Mouse (Mus musculus): ENCODE results near the gene Tspyl1. TPM values are rescaled to one million over a fixed set of nuclear protein-coding genes. Genes with fewer than 3 reads are reported as not detected.
A peak's percentile ranks its signal among the peaks of the same experiment; 100 is the strongest.
"Not testable (repeated sequence)": the region's sequence is repeated elsewhere in the genome, so short reads cannot be mapped to it uniquely, and the experiment has no call there.

Tspyl1 gene
- polyA plus RNA-seq, 1 experiment from 2014 or later, result 70.6 TPM

- DNase-seq (ENCODE audit: low spot score), result no peak
- H3K4me2 ChIP-seq (ENCODE audit: low read length), result no peak overlapping the region
- H3K36me3 ChIP-seq (ENCODE audit: control insufficient read depth, insufficient read depth, low read length), result no peaks in the 10 kb centered on the region
- no peaks in the 10 kb centered on the region for H3K27me3 ChIP-seq (replicated peaks; ENCODE audit: control insufficient read depth, insufficient read depth, low read length)
- H3K4me3 ChIP-seq (ENCODE audit: low read depth, low read length), result no peak overlapping the region
- no peak for ATAC-seq
- no peaks in the 10 kb centered on the region for H3K4me1 ChIP-seq (ENCODE audit: control insufficient read depth, insufficient read depth, low read length)
- 66% methylated on average over 2 of the region's 2 CpGs for WGBS
- no peak overlapping the region for H3K27ac ChIP-seq (ENCODE audit: low read depth, low read length)
- H3K9me3 ChIP-seq (replicated peaks; ENCODE audit: control insufficient read depth, low read length), result no peaks in the 10 kb centered on the region
- no peak overlapping the region for H3K9ac ChIP-seq (ENCODE audit: low read length)
Observed at GRCm38 (mm10) chr10:34249594-34249993, 32.4 kb upstream of the Tspyl1 start.

GRCm38 (mm10) chr10:34252833-34253232, 29.2 kb upstream of the Tspyl1 start:
- not testable (repeated sequence) for H3K4me1 ChIP-seq (ENCODE audit: control insufficient read depth, insufficient read depth, low read length); ATAC-seq; H3K4me3 ChIP-seq (ENCODE audit: low read depth, low read length); H3K9me3 ChIP-seq (replicated peaks; ENCODE audit: control insufficient read depth, low read length); DNase-seq (ENCODE audit: low spot score); H3K27me3 ChIP-seq (replicated peaks; ENCODE audit: control insufficient read depth, insufficient read depth, low read length); H3K27ac ChIP-seq (ENCODE audit: low read depth, low read length); H3K4me2 ChIP-seq (ENCODE audit: low read length); H3K36me3 ChIP-seq (ENCODE audit: control insufficient read depth, insufficient read depth, low read length); H3K9ac ChIP-seq (ENCODE audit: low read length)
- 88% methylated on average over 9 of the region's 9 CpGs for WGBS

DNA sequence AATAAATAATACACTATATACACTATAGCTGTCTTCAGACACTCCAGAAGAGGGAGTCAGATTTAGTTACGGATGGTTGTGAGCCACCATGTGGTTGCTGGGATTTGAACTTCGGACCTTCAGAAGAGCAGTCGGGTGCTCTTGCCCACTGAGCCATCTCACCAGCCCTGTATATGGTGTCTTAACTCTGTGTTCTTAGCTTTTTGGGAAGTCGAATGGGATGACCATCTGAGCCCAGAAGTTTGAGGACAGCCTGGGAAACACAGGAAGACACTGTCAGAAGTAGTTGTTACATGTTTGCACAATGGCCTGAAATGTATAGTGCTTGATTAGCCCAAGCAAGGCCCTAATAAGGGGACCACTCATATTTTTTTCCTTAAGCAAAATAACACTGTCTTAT, 16.9 kb upstream of the Tspyl1 start:
- H3K4me3 ChIP-seq (ENCODE audit: low read depth, low read length), result no peak overlapping the region

GRCm38 (mm10) chr10:34267312-34268070, 14.5 kb upstream of the Tspyl1 start:
- Histone ChIP-seq H3K9me3 (replicated peaks; ENCODE audit: control insufficient read depth, low read length) (no peaks in the 10 kb centered on the region), H3K4me1 (ENCODE audit: control insufficient read depth, insufficient read depth, low read length) (0 out of 2 replicates have a peak, but pooled peaks cover 3% of the 10 kb centered on the region), H3K27ac (ENCODE audit: low read depth, low read length) (no peak overlapping the region), H3K4me2 (ENCODE audit: low read length) (no peak overlapping the region), H3K9ac (ENCODE audit: low read length) (no peak overlapping the region), H3K4me3 (ENCODE audit: low read depth, low read length) (no peak overlapping the region), H3K36me3 (ENCODE audit: control insufficient read depth, insufficient read depth, low read length) (no peaks in the 10 kb centered on the region), H3K27me3 (replicated peaks; ENCODE audit: control insufficient read depth, insufficient read depth, low read length) (no peaks in the 10 kb centered on the region)
- no peak for ATAC-seq
- no peak for DNase-seq (ENCODE audit: low spot score)
- WGBS, result 77% methylated on average over 5 of the region's 5 CpGs

More for the DNA sequence above, 16.9 kb upstream of the Tspyl1 start:
- Histone ChIP-seq H3K9me3 (replicated peaks; ENCODE audit: control insufficient read depth, low read length) (no peaks in the 10 kb centered on the region), H3K4me2 (ENCODE audit: low read length) (no peak overlapping the region), H3K9ac (ENCODE audit: low read length) (no peak overlapping the region), H3K4me1 (ENCODE audit: control insufficient read depth, insufficient read depth, low read length) (no peaks in the 10 kb centered on the region), H3K27me3 (replicated peaks; ENCODE audit: control insufficient read depth, insufficient read depth, low read length) (no peaks in the 10 kb centered on the region), H3K27ac (ENCODE audit: low read depth, low read length) (no peak overlapping the region), H3K36me3 (ENCODE audit: control insufficient read depth, insufficient read depth, low read length) (no peaks in the 10 kb centered on the region)
- DNase-seq (ENCODE audit: low spot score), result no peak
- no peak for ATAC-seq
- 91% methylated on average over 4 of the region's 4 CpGs for WGBS

DNA sequence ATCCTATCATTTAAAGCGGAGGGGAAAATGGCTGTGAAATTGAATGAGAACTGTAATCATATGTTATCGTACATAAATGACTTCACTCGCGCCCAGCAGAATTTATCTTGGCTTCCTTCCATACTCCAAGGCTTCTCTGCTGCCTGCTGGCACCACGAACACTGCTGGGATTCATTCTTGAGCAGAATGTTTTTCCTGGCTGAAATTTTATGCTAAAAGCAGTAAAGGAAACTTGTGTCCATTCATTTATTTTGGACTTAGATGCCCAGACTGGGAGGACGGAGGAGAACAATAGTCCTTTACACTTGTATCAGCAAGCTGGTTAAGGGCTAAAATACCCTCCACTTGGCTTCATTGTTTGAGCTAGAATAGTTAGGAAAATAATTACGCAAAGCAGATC, 10.3 kb upstream of the Tspyl1 start:
- ATAC-seq (peak; percentile 61; the same call in 1 of the 2 replicates), DNase-seq (ENCODE audit: low spot score) (peak; percentile 79)
- Histone ChIP-seq H3K9me3 (replicated peaks; ENCODE audit: control insufficient read depth, low read length) (no peaks in the 10 kb centered on the region), H3K4me2 (ENCODE audit: low read length) (no peak overlapping the region), H3K36me3 (ENCODE audit: control insufficient read depth, insufficient read depth, low read length) (no peaks in the 10 kb centered on the region), H3K27ac (ENCODE audit: low read depth, low read length) (no peak overlapping the region), H3K27me3 (replicated peaks; ENCODE audit: control insufficient read depth, insufficient read depth, low read length) (no peaks in the 10 kb centered on the region), H3K4me3 (ENCODE audit: low read depth, low read length) (no peak overlapping the region), H3K4me1 (ENCODE audit: control insufficient read depth, insufficient read depth, low read length) (0 out of 2 replicates have a peak, but pooled peaks cover 3% of the 10 kb centered on the region), H3K9ac (ENCODE audit: low read length) (no peak overlapping the region)
- 41% methylated on average over 7 of the region's 7 CpGs for WGBS

DNA sequence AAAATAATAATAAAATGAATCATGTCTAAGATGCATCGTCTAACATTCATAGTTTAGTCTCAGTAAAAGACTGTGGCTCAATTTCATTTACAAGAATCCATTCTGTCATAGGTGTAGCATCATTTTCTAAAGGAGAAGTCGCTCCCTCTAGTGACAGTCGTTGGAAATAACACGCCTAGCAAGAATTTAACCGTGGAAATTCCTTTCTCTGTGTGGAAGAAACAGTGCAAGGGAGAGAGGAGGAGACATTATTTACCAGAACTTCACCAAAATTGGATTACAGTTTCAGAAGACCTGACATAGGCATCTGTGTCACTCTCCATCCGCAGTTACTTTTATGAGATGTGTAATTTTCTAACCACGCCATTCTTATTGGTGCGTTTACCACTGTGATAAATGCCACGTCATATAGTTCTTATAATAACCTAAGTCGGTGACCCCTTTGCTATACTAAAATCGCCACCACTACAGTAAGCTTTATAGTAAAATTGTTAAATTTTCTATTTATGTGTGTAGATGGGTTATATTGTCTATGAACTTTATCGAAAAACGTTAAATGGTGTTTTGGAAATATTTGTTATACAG, 1.3 kb upstream of the Tspyl1 start:
- H3K27ac ChIP-seq (ENCODE audit: low read depth, low read length), result no peak overlapping the region
- 28% methylated on average over 13 of the region's 13 CpGs for WGBS

GRCm38 (mm10) chr10:34281211-34281961, 604 bp upstream of the Tspyl1 start:
- Histone ChIP-seq H3K27ac (ENCODE audit: low read depth, low read length) (peak overlapping the region; percentile 88), H3K4me3 (ENCODE audit: low read depth, low read length) (peak overlapping the region; percentile 94), H3K9ac (ENCODE audit: low read length) (peak overlapping the region; percentile 96), H3K27me3 (replicated peaks; ENCODE audit: control insufficient read depth, insufficient read depth, low read length) (no peaks in the 10 kb centered on the region), H3K4me1 (ENCODE audit: control insufficient read depth, insufficient read depth, low read length) (peaks cover 17% of the 10 kb centered on the region), H3K9me3 (replicated peaks; ENCODE audit: control insufficient read depth, low read length) (no peaks in the 10 kb centered on the region), H3K4me2 (ENCODE audit: low read length) (peak overlapping the region; percentile 86), H3K36me3 (ENCODE audit: control insufficient read depth, insufficient read depth, low read length) (no peaks in the 10 kb centered on the region)
- DNase-seq (ENCODE audit: low spot score) (peak; percentile 50), ATAC-seq (no peak; the same call in 1 of the 2 replicates)
- WGBS, result 20% methylated on average over 14 of the region's 14 CpGs

More for the DNA sequence above, 1.3 kb upstream of the Tspyl1 start:
- H3K4me3 ChIP-seq (ENCODE audit: low read depth, low read length), result peak overlapping the region; percentile 94; the same call in 1 of the 2 replicates
- peaks cover 17% of the 10 kb centered on the region for H3K4me1 ChIP-seq (ENCODE audit: control insufficient read depth, insufficient read depth, low read length)
- no peaks in the 10 kb centered on the region for H3K27me3 ChIP-seq (replicated peaks; ENCODE audit: control insufficient read depth, insufficient read depth, low read length)
- peak; percentile 92 for DNase-seq (ENCODE audit: low spot score)
- no peaks in the 10 kb centered on the region for H3K9me3 ChIP-seq (replicated peaks; ENCODE audit: control insufficient read depth, low read length)
- ATAC-seq, result peak; percentile 19
- peak overlapping the region; percentile 86 for H3K4me2 ChIP-seq (ENCODE audit: low read length)
- H3K9ac ChIP-seq (ENCODE audit: low read length), result no peak overlapping the region
- H3K36me3 ChIP-seq (ENCODE audit: control insufficient read depth, insufficient read depth, low read length), result no peaks in the 10 kb centered on the region

- Histone ChIP-seq H3K4me2 (ENCODE audit: low read length) (peak overlapping the region; percentile 86), H3K4me1 (ENCODE audit: control insufficient read depth, insufficient read depth, low read length) (peaks cover 17% of the 10 kb centered on the region), H3K4me3 (ENCODE audit: low read depth, low read length) (peak overlapping the region; percentile 94), H3K36me3 (ENCODE audit: control insufficient read depth, insufficient read depth, low read length) (peaks cover 5% of the 10 kb centered on the region; the same call in 1 of the 2 replicates), H3K27ac (ENCODE audit: low read depth, low read length) (peak overlapping the region; percentile 88), H3K9me3 (replicated peaks; ENCODE audit: control insufficient read depth, low read length) (no peaks in the 10 kb centered on the region), H3K9ac (ENCODE audit: low read length) (peak overlapping the region; percentile 96), H3K27me3 (replicated peaks; ENCODE audit: control insufficient read depth, insufficient read depth, low read length) (no peaks in the 10 kb centered on the region)
- 4% methylated on average over 47 of the region's 47 CpGs for WGBS
- ATAC-seq (no peak; the same call in none of the 2 replicates), DNase-seq (ENCODE audit: low spot score) (peak; percentile 39)
Observed at GRCm38 (mm10) chr10:34282420-34283238, 639 bp downstream of the Tspyl1 start.

Data from forebrain, embryonic 14.5 days (tissue).